ENCODE assay signal across 24 mouse cellular contexts in the genomic region with DNA sequence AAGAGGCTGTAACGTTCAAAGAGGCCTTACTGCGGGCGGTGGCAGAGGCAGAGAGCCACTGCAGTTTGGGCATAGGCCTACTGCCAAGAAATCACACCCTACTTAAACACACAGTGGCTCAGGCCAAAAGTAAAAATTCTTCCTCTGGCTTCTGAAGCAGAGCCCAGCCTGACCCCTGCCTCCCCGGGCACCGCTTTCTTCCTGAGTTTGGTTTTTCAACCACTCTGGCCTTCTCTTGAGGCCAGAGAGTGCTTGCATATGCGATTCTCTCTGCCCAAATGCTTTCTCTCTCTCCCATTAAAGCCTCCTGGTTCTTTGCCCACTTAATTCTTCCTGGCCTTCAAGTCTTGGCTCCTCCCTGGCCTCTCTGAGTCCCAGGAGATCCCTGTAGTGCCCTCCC. TPM values are rescaled to one million over a fixed set of nuclear protein-coding genes. Genes with fewer than 3 reads are reported as not detected.
A peak's percentile ranks its signal among the peaks of the same experiment; 100 is the strongest.
DNase-seq lines count a peak whose midpoint lies in the region; ATAC-seq lines count a peak whose summit lies in the region.
"Had no signal": no experiment of that assay in that cellular context is flagged by ENCODE, and none has a peak within 500 bp of the region (broad histone marks: within the 10 kb centered on the region; RNA-seq: fewer than 3 reads in every experiment).

No protein-coding gene starts in this region.

- peak overlapping the region; percentile 66 for H3K27ac ChIP-seq in lung, embryonic 16.5 days (ENCODE audit: low read length)
- peak overlapping the region; percentile 65 for H3K27ac ChIP-seq in limb, embryonic 15.5 days
- H3K27ac ChIP-seq: forebrain, embryonic 12.5 days; hindbrain, embryonic 10.5 days; hindbrain, embryonic 14.5 days had no signal

- no peaks in the 10 kb centered on the region for H3K4me1 ChIP-seq in lung, embryonic 16.5 days (replicated peaks; ENCODE audit: control insufficient read depth, insufficient read depth, low read length)
- no peaks in the 10 kb centered on the region for H3K4me1 ChIP-seq in limb, embryonic 15.5 days
- H3K4me1 ChIP-seq: forebrain, embryonic 12.5 days; heart, embryonic 12.5 days; hindbrain, embryonic 10.5 days had no signal

- peak; percentile 24 for DNase-seq in adrenal gland, postnatal 14 days
- DNase-seq in adrenal gland, postnatal 25 days: no peak
- no peak for DNase-seq in lung, postnatal 25 days (ENCODE audit: low spot score)
- peak; percentile 47 for DNase-seq in 3134 (ENCODE audit: extremely low read depth, insufficient read length, low spot score)
- no peak for DNase-seq in gastrocnemius, postnatal 36 days
- DNase-seq: adrenal gland, adult 2 months; cerebellum, adult 18-20 months; cerebellum, adult 9-11 months; cerebellum, postnatal 36 days; gastrocnemius, postnatal 14 days had no signal

- H3K4me3 ChIP-seq in lung, embryonic 16.5 days (ENCODE audit: low read length): no peak overlapping the region
- H3K4me3 ChIP-seq in limb, embryonic 15.5 days: no peak overlapping the region
- H3K4me3 ChIP-seq: forebrain, embryonic 12.5 days; heart, embryonic 12.5 days; hindbrain, embryonic 10.5 days had no signal

- H3K4me2 ChIP-seq in lung, embryonic 16.5 days (ENCODE audit: low read depth, low read length): no peak overlapping the region
- no peak overlapping the region for H3K4me2 ChIP-seq in limb, embryonic 15.5 days
- H3K4me2 ChIP-seq: forebrain, embryonic 12.5 days; heart, embryonic 12.5 days; hindbrain, embryonic 14.5 days had no signal

- peak; percentile 67 for ATAC-seq in lung, embryonic 16.5 days (ENCODE audit: low read depth)
- ATAC-seq in limb, embryonic 15.5 days (ENCODE audit: insufficient number of reproducible peaks, low FRiP score, low TSS enrichment, low read depth): no peak
- ATAC-seq: activated CD4-positive, CD25-positive, alpha-beta regulatory T cell, adult 4 months; forebrain, embryonic 16.5 days; Patski had no signal

- no peak overlapping the region for H3K9ac ChIP-seq in lung, embryonic 16.5 days (ENCODE audit: low read length)
- no peak overlapping the region; the same call in 1 of the 2 replicates for H3K9ac ChIP-seq in limb, embryonic 15.5 days
- H3K9ac ChIP-seq: forebrain, embryonic 12.5 days; heart, embryonic 12.5 days; hindbrain, embryonic 14.5 days had no signal

- WGBS in lung, embryonic 16.5 days: 57% methylated on average over 6 of the region's 6 CpGs
- 70% methylated on average over 6 of the region's 6 CpGs for WGBS in limb, embryonic 15.5 days

- H3K9me3 ChIP-seq in lung, embryonic 16.5 days (ENCODE audit: control insufficient read depth, low read length): no peaks in the 10 kb centered on the region
- no peaks in the 10 kb centered on the region for H3K9me3 ChIP-seq in limb, embryonic 15.5 days
- H3K9me3 ChIP-seq: forebrain, embryonic 12.5 days; heart, embryonic 12.5 days; hindbrain, embryonic 10.5 days had no signal

- no peaks in the 10 kb centered on the region for H3K36me3 ChIP-seq in lung, embryonic 16.5 days (ENCODE audit: control insufficient read depth, insufficient read depth, low read length)
- H3K36me3 ChIP-seq in limb, embryonic 15.5 days: no peaks in the 10 kb centered on the region
- H3K36me3 ChIP-seq: forebrain, embryonic 12.5 days; heart, embryonic 12.5 days; hindbrain, embryonic 10.5 days had no signal

- no peaks in the 10 kb centered on the region for H3K27me3 ChIP-seq in lung, embryonic 16.5 days (ENCODE audit: control insufficient read depth, insufficient read depth, low read depth, low read length)
- H3K27me3 ChIP-seq in limb, embryonic 15.5 days: no peaks in the 10 kb centered on the region
- H3K27me3 ChIP-seq: forebrain, embryonic 12.5 days; Patski had no signal

- intact Hi-C loops in gastrocnemius, postnatal 36 days (cut with DNase I): no loop called here

RNA-seq across cellular contexts. Expression of a gene that starts 39.5 kb away (rescaled TPM):
- 0.15 TPM in 1 of 2 replicates, not detected in the other for total RNA-seq in adrenal gland, postnatal 14 days (2021)
- not detected in 2 replicates for total RNA-seq in adrenal gland, postnatal 25 days (2021)
- polyA plus RNA-seq in lung, embryonic 16.5 days (2015; fragmentation: Nextera tagmentation; extraction: Ambion mirVana): not detected in 2 replicates
- polyA plus RNA-seq in limb, embryonic 15.5 days (2015; fragmentation: Nextera tagmentation; extraction: Ambion mirVana): 1.2 and 1.4 TPM in 2 replicates
- total RNA-seq in gastrocnemius, postnatal 36 days (2021): not detected
- total RNA-seq: adrenal gland, adult 2 months; CH12.LX; gastrocnemius, adult 18-20 months; gastrocnemius, postnatal 14 days; granulocyte monocyte progenitor cell, adult 5-6 weeks; heart, adult 8-10 months; heart, postnatal 25 days had no signal
- polyA plus RNA-seq: adrenal gland, adult 2 months had no signal

Comparison
In these comparisons a context has a peak if more than half of its experiments do, and no peak if none do; other contexts are left out.
1. DNase-seq: peak in adrenal gland, postnatal 14 days (single experiment) and 3134 (single experiment); none in adrenal gland, postnatal 25 days (single experiment), lung, postnatal 25 days (single experiment) and gastrocnemius, postnatal 36 days (0 of 2).